Mouse (Mus musculus) kidney, embryonic 16.5 days (tissue): Measurements from ENCODE around the gene Add2. TPM values are rescaled to one million over a fixed set of nuclear protein-coding genes. Genes with fewer than 3 reads are reported as not detected.

Experiments
- ATAC-seq: fragments of 200-750 bp; cut with Nextera tagmentation; 2 replicates; pipeline ENCODE4 v1.8.0; 2017; ENCODE audit warnings: moderate TSS enrichment; ENCODE audit not compliant: low FRiP score, low TSS enrichment
- H3K27ac ChIP-seq: fragments of 300-500 bp; sonication (generic); 2 replicates; pipeline ENCODE4 v1.5.1; 2014; ENCODE audit warnings: low read length
- H3K27me3 ChIP-seq: fragments of 300-500 bp; sonication (generic); 2 replicates; pipeline ENCODE4 v1.6.1; 2014; ENCODE audit warnings: low read length, control low read depth, mixed read lengths; ENCODE audit not compliant: insufficient read depth
- H3K36me3 ChIP-seq: fragments of 300-500 bp; sonication (generic); 2 replicates; pipeline ENCODE4 v1.6.1; 2014; ENCODE audit warnings: low read length, control low read depth, mixed read lengths; ENCODE audit not compliant: insufficient read depth
- H3K4me1 ChIP-seq: fragments of 300-500 bp; sonication (generic); 2 replicates; pipeline ENCODE4 v1.6.1; 2014; ENCODE audit warnings: low read length, control low read depth, mixed read lengths; ENCODE audit not compliant: insufficient read depth
- H3K4me2 ChIP-seq: fragments of 300-500 bp; sonication (generic); replicated peaks from 2 replicates; pipeline ENCODE4 v1.6.1; 2014; ENCODE audit warnings: low read depth, low read length
- H3K4me3 ChIP-seq: fragments of 300-500 bp; sonication (generic); 2 replicates; pipeline ENCODE4 v1.5.1; 2014; ENCODE audit warnings: mild to moderate bottlenecking, low read length
- H3K9ac ChIP-seq: fragments of 300-500 bp; sonication (generic); replicated peaks from 2 replicates; pipeline ENCODE4 v1.6.1; 2014; ENCODE audit warnings: low read length
- H3K9me3 ChIP-seq: fragments of 300-500 bp; sonication (generic); 2 replicates; pipeline ENCODE4 v1.6.1; 2016; ENCODE audit warnings: low read length, control low read depth
- WGBS: fragments of 180-500 bp; shearing (Covaris S2); extraction: QIAGEN DNeasy Blood & Tissue Kit; methylation state at CpG from one replicate; pipeline ENCODE4 v1.1.7; 2014; 5-methylcytosine and 5-hydroxymethylcytosine counted together
- polyA plus RNA-seq: library from polyadenylated mRNA; unstranded; fragments of >200 nt; fragmentation: Nextera tagmentation; extraction: Ambion mirVana; gene quantifications from 2 replicates; pipeline ENCODE4 v1.2.1, GENCODE M21; 2015

The Add2 gene
- polyA plus RNA-seq, 1 experiment from 2014 or later = 5.0 TPM

DNA sequence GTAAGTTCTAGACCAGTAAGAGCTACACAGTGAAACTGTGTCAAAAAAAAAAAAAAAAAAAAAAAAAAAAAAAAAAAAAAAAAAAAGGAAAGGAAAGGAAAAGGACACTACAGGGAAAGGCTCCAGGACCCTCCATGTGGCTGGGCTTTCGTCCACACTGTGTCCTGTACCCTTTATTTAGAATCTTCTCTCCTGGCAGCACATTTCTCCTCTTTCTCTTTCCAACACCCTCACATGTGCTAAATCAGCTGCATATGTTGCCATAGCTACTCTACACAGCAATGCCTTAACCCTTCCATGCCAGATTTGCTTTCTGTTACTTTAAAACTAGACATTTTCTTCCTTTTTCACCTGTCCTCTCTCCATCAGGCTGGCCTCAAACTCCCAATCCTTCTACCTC is 11.7 kb downstream of the Add2 start:
- Histone ChIP-seq H3K27me3 (no peaks in the 10 kb centered on the region), H3K4me3 (no peak overlapping the region), H3K36me3 (no peaks in the 10 kb centered on the region), H3K4me2 (no peak overlapping the region), H3K9me3 (no peaks in the 10 kb centered on the region), H3K27ac (no peak overlapping the region), H3K4me1 (no peaks in the 10 kb centered on the region), H3K9ac (no peak overlapping the region)
- no peak for ATAC-seq
- WGBS = 79% methylated on average over 1 of the region's 1 CpGs

DNA sequence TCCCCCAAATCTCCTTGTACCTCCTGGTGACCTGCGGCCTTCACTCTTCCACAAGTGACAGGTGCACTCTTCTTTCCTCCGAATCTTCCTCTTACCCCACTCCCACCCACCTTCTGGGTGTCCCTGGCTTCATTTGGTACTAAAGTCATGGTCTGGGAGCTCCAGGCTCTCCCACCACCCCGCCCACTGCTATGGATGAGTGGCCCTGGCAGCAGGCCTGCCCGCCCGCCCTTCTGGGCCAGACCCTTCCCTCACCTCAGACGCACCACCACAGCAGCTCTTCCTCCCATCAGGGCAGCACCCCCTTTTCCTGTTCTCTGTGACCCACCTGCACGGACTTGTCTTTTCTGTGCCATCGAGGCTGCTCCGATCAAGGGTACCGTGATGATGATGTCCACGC is 19.0 kb downstream of the Add2 start:
- H3K9ac ChIP-seq = no peak overlapping the region
- peaks cover 15% of the 10 kb centered on the region; the same call in 1 of the 2 replicates for H3K4me1 ChIP-seq
- no peak overlapping the region for H3K4me2 ChIP-seq
- H3K27me3 ChIP-seq = no peaks in the 10 kb centered on the region
- no peaks in the 10 kb centered on the region for H3K36me3 ChIP-seq
- no peak overlapping the region for H3K4me3 ChIP-seq
- H3K9me3 ChIP-seq = no peaks in the 10 kb centered on the region
- H3K27ac ChIP-seq = no peak overlapping the region
- 67% methylated on average over 11 of the region's 11 CpGs for WGBS
- no peak; the same call in 1 of the 2 replicates for ATAC-seq

- Histone ChIP-seq H3K27ac (no peak overlapping the region), H3K4me3 (no peak overlapping the region), H3K4me2 (no peak overlapping the region), H3K36me3 (no peaks in the 10 kb centered on the region), H3K27me3 (no peaks in the 10 kb centered on the region), H3K9ac (no peak overlapping the region), H3K9me3 (no peaks in the 10 kb centered on the region), H3K4me1 (peaks cover 18% of the 10 kb centered on the region; the same call in 1 of the 2 replicates)
- WGBS = 53% methylated on average over 5 of the region's 5 CpGs
- ATAC-seq = peak; percentile 47; the same call in 1 of the 2 replicates
Measured at GRCm38 (mm10) chr6:86048509-86048908, 20.0 kb downstream of the Add2 start.

- H3K9ac ChIP-seq = no peak overlapping the region
- no peak for ATAC-seq
- no peaks in the 10 kb centered on the region for H3K36me3 ChIP-seq
- H3K4me2 ChIP-seq = no peak overlapping the region
- H3K4me1 ChIP-seq = peaks cover 18% of the 10 kb centered on the region; the same call in 1 of the 2 replicates
- H3K4me3 ChIP-seq = no peak overlapping the region
- H3K27ac ChIP-seq = no peak overlapping the region
- WGBS = 53% methylated on average over 6 of the region's 6 CpGs
- no peaks in the 10 kb centered on the region for H3K9me3 ChIP-seq
- H3K27me3 ChIP-seq = no peaks in the 10 kb centered on the region
Measured at GRCm38 (mm10) chr6:86050586-86051268, 22.2 kb downstream of the Add2 start.

DNA sequence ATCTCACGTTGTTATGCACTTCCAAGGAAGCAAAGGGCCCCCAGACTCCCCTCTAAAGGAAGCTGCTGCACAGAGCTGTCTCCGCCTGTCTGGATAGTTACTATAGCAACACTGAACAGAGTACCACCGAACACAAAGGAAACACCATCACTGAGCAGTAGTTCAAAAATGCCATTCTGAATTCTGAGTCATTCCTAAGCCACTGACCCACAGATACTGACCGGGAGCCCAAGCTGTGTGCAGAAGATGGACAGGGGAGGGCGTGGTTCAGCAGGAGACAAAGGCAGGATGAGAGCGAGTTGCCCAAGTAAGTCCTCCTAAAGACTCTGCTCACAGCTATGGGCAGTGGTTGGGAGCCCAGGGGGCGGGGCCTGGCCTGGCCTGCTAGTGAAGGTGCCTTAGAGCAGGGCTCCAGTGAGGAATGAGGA is 23.6 kb downstream of the Add2 start:
- Histone ChIP-seq H3K4me1 (peaks cover 18% of the 10 kb centered on the region; the same call in 1 of the 2 replicates), H3K9ac (no peak overlapping the region), H3K9me3 (no peaks in the 10 kb centered on the region), H3K4me3 (no peak overlapping the region), H3K36me3 (no peaks in the 10 kb centered on the region), H3K4me2 (no peak overlapping the region), H3K27ac (no peak overlapping the region), H3K27me3 (no peaks in the 10 kb centered on the region)
- peak; percentile 59; the same call in 1 of the 2 replicates for ATAC-seq
- WGBS = 36% methylated on average over 7 of the region's 7 CpGs

GRCm38 (mm10) chr6:86052556-86052955 is 24.1 kb downstream of the Add2 start:
- H3K4me3 ChIP-seq = no peak overlapping the region
- peaks cover 18% of the 10 kb centered on the region; the same call in 1 of the 2 replicates for H3K4me1 ChIP-seq
- no peak overlapping the region for H3K27ac ChIP-seq
- H3K9me3 ChIP-seq = no peaks in the 10 kb centered on the region
- no peaks in the 10 kb centered on the region for H3K36me3 ChIP-seq
- WGBS = 9% methylated on average over 4 of the region's 4 CpGs
- ATAC-seq = no peak
- H3K27me3 ChIP-seq = no peaks in the 10 kb centered on the region
- no peak overlapping the region for H3K4me2 ChIP-seq
- no peak overlapping the region for H3K9ac ChIP-seq

GRCm38 (mm10) chr6:86053099-86053498 is 24.6 kb downstream of the Add2 start:
- H3K4me2 ChIP-seq = no peak overlapping the region
- no peaks in the 10 kb centered on the region for H3K9me3 ChIP-seq
- H3K4me3 ChIP-seq = no peak overlapping the region
- 53% methylated on average over 4 of the region's 4 CpGs for WGBS
- no peak overlapping the region for H3K27ac ChIP-seq
- no peak overlapping the region for H3K9ac ChIP-seq
- H3K36me3 ChIP-seq = no peaks in the 10 kb centered on the region
- peaks cover 18% of the 10 kb centered on the region; the same call in 1 of the 2 replicates for H3K4me1 ChIP-seq
- ATAC-seq = no peak
- no peaks in the 10 kb centered on the region for H3K27me3 ChIP-seq

DNA sequence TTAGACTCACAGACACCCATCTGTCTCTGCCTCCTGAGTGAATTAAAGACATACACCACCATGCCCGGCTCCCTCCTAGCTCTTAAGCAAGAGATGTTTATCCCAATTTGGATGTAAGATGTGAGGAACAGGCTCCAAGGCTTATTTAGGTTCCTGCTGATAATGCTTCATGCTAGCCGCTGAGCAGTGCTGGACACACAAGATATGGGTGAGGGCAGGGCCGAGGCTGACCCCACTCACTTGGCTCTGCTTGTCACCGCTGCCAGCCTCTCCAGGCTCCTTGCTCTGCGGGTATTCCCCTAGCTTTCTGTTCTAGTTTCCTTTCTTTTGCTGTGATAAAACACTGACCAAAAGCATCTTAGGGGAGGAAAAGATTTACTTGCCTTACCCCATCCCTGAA is 25.1 kb downstream of the Add2 start:
- Histone ChIP-seq H3K27ac (no peak overlapping the region), H3K4me2 (no peak overlapping the region), H3K27me3 (no peaks in the 10 kb centered on the region), H3K4me1 (peaks cover 18% of the 10 kb centered on the region; the same call in 1 of the 2 replicates), H3K36me3 (no peaks in the 10 kb centered on the region), H3K9ac (no peak overlapping the region), H3K9me3 (no peaks in the 10 kb centered on the region), H3K4me3 (no peak overlapping the region)
- no peak for ATAC-seq
- WGBS = 82% methylated on average over 5 of the region's 5 CpGs

DNA sequence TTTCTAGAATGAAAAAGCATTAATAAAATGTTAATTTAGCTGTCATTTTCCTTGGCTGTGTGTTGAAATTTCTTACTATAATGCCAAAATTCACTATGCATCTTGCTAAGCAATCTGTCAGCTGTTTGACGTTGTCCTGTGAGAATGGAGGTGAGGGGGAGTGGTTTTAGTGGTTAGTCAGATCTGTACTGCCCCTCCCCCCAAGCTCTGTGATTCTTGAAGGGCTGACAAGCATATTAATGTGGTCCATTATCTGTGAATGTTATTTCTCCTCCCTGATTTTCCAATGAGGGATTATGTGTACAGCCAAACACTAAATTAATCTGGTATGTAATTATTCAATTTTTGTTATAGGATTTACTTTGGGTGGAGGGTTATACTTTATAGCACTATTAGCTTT is 30.0 kb downstream of the Add2 start:
- Histone ChIP-seq H3K4me2 (no peak overlapping the region), H3K4me1 (no peaks in the 10 kb centered on the region), H3K9me3 (no peaks in the 10 kb centered on the region), H3K27me3 (no peaks in the 10 kb centered on the region), H3K27ac (no peak overlapping the region), H3K9ac (no peak overlapping the region), H3K4me3 (no peak overlapping the region), H3K36me3 (no peaks in the 10 kb centered on the region)
- ATAC-seq = no peak
- WGBS = 0% methylated on average over 1 of the region's 1 CpGs

- Histone ChIP-seq H3K27ac (no peak overlapping the region), H3K36me3 (no peaks in the 10 kb centered on the region), H3K4me1 (no peaks in the 10 kb centered on the region), H3K4me2 (no peak overlapping the region), H3K9me3 (no peaks in the 10 kb centered on the region), H3K4me3 (no peak overlapping the region), H3K27me3 (no peaks in the 10 kb centered on the region), H3K9ac (no peak overlapping the region)
- 44% methylated on average over 7 of the region's 7 CpGs for WGBS
- ATAC-seq = no peak
Measured at GRCm38 (mm10) chr6:86059151-86059853, 30.8 kb downstream of the Add2 start.
